In genomic region chr4:138131716-138132115, GRCm38 (mm10) we compare ENCODE assay signal across 20 mouse cellular contexts.
"Had no signal": no experiment of that assay in that cellular context is flagged by ENCODE, and none has a peak within 500 bp of the region (broad histone marks: within the 10 kb centered on the region; RNA-seq: fewer than 3 reads in every experiment).

No protein-coding gene starts in this region.

- H3K4me2 ChIP-seq: kidney, embryonic 15.5 days; limb, embryonic 13.5 days; liver, embryonic 12.5 days; liver, embryonic 15.5 days; lung, embryonic 15.5 days; midbrain, embryonic 12.5 days; midbrain, embryonic 15.5 days; neural tube, embryonic 12.5 days; stomach, embryonic 15.5 days had no signal

- H3K9me3 ChIP-seq: kidney, embryonic 15.5 days; limb, embryonic 10.5 days; limb, embryonic 13.5 days; liver, embryonic 12.5 days; liver, embryonic 15.5 days; lung, embryonic 15.5 days; megakaryocyte, embryonic 14.5 days; midbrain, embryonic 12.5 days; midbrain, embryonic 15.5 days; neural tube, embryonic 12.5 days; stomach, embryonic 15.5 days had no signal

- H3K27me3 ChIP-seq: kidney, embryonic 15.5 days; limb, embryonic 13.5 days; liver, embryonic 12.5 days; liver, embryonic 15.5 days; lung, embryonic 15.5 days; megakaryocyte, embryonic 14.5 days; midbrain, embryonic 12.5 days; midbrain, embryonic 15.5 days; neural tube, embryonic 12.5 days; stomach, embryonic 15.5 days had no signal

- DNase-seq: liver; lung, adult 18-20 months; lung, postnatal 10 days; lung, postnatal 36 days; retina, postnatal 1 day; right cerebral cortex, postnatal 25 days; spleen, adult 18-20 months; thymus, postnatal 25 days had no signal

- H3K27ac ChIP-seq: kidney, embryonic 15.5 days; limb, embryonic 10.5 days; limb, embryonic 13.5 days; liver, embryonic 12.5 days; liver, embryonic 15.5 days; lung, embryonic 15.5 days; midbrain, embryonic 12.5 days; midbrain, embryonic 15.5 days; neural tube, embryonic 12.5 days; stomach, embryonic 15.5 days had no signal

- H3K9ac ChIP-seq: kidney, embryonic 15.5 days; limb, embryonic 13.5 days; liver, embryonic 12.5 days; liver, embryonic 15.5 days; lung, embryonic 15.5 days; midbrain, embryonic 12.5 days; midbrain, embryonic 15.5 days; neural tube, embryonic 12.5 days; stomach, embryonic 15.5 days had no signal

- ATAC-seq: intestine, postnatal 0 days; liver, embryonic 12.5 days; midbrain, embryonic 15.5 days had no signal

- H3K4me1 ChIP-seq: limb, embryonic 10.5 days; limb, embryonic 13.5 days; liver, embryonic 12.5 days; liver, embryonic 15.5 days; lung, embryonic 15.5 days had no signal

- H3K4me3 ChIP-seq: kidney, embryonic 15.5 days; limb, embryonic 10.5 days; limb, embryonic 13.5 days; liver, embryonic 12.5 days; liver, embryonic 15.5 days; lung, embryonic 15.5 days; midbrain, embryonic 12.5 days; midbrain, embryonic 15.5 days; neural tube, embryonic 12.5 days; stomach, embryonic 15.5 days had no signal
